Mouse (Mus musculus): ENCODE measurements around the gene Slc22a3. TPM values are rescaled to one million over a fixed set of nuclear protein-coding genes. Genes with fewer than 3 reads are reported as not detected.

Slc22a3 gene
- polyA plus RNA-seq, 1 experiment, result 1.1 TPM

DNA sequence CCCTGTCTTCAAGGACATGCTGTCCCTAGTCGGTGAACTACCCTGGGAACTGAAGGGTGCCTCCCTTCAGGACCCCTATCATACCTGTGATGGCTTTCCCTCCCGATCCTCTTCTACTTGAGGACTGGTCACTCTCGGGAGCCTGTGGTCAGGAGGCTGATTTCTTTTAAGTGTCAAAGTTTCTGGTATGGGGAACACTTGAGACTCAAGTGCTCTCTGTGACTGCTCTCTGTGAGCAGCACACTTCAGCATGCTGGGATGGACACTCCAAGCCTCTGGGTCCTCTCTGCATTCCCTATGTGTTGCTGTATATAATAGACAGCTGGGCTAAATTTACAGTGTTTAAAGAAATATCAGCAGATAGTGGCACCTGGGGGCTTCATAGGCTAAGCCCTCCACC lies 39.9 kb downstream of the Slc22a3 start:
- no peak for DNase-seq (ENCODE audit: low spot score)

DNA sequence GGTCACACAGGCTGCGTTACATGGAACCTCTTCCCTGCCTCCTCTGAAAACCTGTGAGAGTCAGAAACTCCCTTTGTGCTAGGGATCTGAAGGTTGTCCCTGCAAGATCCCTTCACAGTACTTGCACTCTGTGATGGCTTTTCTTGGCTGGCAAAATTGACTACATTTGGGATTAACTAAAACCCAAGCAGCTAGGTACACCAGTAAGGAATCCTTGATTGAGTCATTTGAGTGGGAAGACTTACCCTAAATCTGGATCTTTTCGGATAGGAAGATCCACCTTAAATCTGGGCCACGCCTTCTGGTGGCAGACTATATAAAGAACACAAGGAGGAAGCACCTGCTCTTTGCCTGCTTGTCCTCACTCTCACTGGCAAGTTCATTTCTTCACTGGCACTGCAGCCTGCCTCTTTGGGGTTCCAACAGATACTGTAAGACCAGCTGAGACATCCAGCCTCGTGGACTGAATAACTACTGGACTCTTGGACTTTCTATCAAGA lies 41.0 kb downstream of the Slc22a3 start:
- DNase-seq (ENCODE audit: low spot score), result no peak

DNA sequence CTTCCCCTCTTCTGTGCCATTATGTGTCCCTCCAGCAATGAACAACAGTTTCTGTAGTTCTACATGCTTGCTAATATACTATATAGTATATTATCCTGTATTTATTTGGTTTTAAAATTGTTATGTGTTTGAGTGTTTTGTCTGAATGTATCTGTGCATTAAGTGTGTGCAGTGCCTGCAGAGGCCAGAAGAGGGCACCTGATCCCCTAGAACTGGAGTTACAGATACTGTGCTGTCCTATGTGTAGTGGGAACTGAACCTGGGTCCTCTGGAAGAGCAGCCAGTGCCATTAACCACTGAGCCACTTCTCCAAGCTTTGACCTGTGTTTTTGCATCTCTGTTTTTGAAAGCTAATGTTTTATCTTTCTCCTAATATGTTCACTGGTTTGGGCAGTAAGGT lies 46.3 kb downstream of the Slc22a3 start:
- no peak for DNase-seq (ENCODE audit: low spot score)

DNA sequence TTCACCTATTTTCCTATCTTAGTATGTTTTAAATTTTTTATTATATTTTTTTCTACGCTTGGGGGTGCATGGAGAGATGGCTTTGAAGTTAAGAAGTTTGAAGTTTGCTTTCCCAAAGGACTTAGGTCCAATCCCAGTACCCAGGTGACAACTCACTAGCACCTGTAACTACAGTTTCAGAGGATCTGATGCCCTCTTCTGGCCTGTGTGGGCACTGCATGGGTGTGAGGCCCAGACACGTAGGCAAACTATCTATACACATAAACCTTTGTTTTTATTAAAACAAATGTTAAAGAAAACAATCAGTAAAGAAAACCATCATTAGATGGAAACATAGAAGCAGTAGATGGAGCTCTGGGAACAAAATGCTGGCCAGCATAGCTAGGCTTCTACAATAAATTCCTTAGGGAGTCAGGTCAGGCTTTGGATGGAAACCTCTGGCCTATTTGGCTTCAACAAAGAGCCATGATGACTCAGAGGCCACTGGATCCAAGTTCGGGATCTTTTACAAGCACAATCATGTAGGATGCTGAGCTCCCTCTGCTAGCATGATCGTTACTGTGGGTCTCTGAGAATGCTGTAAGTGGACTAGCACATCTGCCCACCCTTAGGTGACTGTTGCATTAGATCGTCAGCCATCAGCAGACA lies 52.2 kb downstream of the Slc22a3 start:
- no peak for DNase-seq (ENCODE audit: low spot score)

DNA sequence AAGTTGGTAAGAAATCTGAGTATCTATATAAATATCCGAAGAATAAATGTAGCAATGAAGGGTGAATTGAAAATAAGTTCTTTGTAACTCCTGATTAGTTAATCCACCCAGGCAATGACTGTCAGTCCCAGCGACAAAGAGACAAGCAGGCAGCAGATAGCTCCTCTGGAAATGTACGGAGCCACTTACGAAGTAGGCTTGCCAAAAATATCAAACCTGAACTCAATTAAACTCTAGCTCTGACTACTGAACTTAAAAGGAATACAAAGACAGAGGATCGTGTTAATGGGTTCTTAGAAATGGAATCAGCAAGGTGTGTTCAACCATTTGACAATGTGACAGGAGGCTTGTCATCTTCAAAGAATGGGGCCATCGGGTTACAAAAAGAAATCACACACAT lies 53.8 kb downstream of the Slc22a3 start:
- DNase-seq (ENCODE audit: low spot score), result no peak

- no peak for DNase-seq (ENCODE audit: low spot score)
These were observed 54.5 kb downstream of the Slc22a3 start for GRCm38 (mm10) chr17:12452862-12453531.

- DNase-seq (ENCODE audit: low spot score), result no peak
These were observed 56.3 kb downstream of the Slc22a3 start for GRCm38 (mm10) chr17:12451234-12451633.

DNA sequence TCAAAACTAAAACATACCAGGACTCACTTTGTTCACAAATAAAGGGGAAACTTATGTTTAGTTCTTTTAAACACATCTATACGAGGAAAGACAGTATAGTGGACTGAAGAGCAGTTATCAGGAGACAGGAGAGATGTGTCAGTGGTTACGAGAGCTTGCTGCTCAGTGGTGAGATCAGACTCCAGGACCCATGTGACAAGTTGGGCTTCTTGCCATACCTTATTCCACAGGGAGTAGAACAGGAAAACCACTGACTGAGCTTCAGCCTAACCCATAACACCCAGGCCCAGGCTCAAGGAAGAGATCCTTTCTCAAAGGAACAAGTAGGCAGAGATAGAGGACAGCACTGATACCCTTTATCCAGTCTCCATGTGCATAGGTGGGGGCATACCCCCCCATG lies 62.9 kb downstream of the Slc22a3 start:
- no peak for DNase-seq (ENCODE audit: low spot score)

GRCm38 (mm10) chr17:12437771-12438170 lies 69.7 kb downstream of the Slc22a3 start:
- DNase-seq (ENCODE audit: low spot score), result no peak

DNA sequence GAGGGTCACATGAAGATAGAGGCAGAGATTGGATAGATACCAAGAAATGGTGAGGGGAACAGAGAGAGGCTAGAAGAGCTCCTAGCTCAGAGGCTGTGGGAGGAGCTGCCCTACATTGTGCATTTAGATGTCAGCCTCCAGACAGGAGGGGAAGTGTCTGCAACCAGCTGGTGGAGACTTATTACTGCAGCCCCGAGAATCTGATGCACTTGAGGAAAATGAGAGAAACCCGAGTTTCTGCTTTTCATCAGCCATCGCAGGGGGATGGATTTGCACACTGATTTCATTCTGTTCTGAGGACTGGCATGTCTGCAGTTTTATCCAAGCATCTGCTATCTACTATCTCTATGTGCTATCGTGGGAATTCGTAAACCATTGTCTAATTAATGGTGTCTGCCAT lies 75.8 kb downstream of the Slc22a3 start:
- no peak for DNase-seq (ENCODE audit: low spot score)

DNA sequence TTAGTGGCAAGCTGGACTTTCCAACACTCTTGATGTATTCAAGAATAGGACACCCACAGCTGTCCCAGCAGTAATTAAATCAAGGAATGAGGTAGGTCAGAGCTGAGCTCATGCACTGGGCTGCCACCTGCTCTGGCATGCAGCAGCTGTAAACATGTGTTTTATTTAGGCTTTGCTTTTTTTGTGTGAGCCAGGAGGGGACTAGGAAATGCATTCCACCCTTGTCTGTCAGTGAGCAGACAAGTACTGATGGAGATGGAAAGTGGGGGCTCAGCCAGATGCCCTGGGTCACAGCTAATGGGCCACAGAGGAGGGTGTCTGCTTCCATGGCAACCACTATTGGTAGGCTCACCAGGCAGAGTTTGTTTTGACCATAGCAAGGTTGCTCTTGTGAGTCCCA lies 79.1 kb downstream of the Slc22a3 start:
- DNase-seq (ENCODE audit: low spot score), result no peak

- DNase-seq (ENCODE audit: low spot score), result no peak
These were observed 80.3 kb downstream of the Slc22a3 start for GRCm38 (mm10) chr17:12427156-12427555.

GRCm38 (mm10) chr17:12422143-12422542 lies 85.4 kb downstream of the Slc22a3 start:
- DNase-seq (ENCODE audit: low spot score), result no peak

- no peak for DNase-seq (ENCODE audit: low spot score)
These were observed 86.5 kb downstream of the Slc22a3 start for GRCm38 (mm10) chr17:12420886-12421574.

GRCm38 (mm10) chr17:12419491-12420079 lies 87.9 kb downstream of the Slc22a3 start:
- DNase-seq (ENCODE audit: low spot score), result no peak

DNA sequence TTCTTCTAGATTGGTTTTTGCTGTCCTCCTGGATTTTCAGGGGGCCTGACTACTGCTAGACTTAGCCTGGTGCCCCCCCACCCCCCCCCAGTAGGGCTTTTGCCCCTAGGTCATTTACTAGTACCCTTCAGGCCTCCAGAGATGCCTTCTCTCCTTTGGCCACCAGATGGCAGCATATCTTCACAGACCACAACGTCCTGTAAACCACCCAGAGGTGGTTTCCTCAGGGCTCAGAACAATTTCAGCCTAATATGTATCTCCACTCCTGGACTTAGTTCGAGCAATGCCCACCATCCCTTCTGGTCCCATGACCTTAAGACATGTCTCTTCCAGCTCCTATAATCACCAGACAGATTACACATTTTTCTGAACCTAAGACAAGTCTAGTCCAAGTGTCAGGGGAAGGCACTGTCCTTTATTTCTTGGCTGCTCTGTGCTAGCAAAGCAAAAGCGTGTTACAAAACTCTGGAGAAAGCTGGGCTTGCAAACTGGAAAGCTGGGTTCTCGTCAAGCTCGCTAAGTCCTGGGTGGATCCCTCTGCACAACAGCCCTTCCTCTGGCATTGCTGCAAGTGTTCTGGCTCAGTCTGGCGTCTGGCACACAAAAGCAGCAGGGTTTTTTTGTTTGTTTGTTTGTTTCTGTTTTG lies 91.1 kb downstream of the Slc22a3 start:
- DNase-seq (ENCODE audit: low spot score), result peak; percentile 49

- no peak for DNase-seq (ENCODE audit: low spot score)
These were observed 91.8 kb downstream of the Slc22a3 start for GRCm38 (mm10) chr17:12415741-12416140.

DNA sequence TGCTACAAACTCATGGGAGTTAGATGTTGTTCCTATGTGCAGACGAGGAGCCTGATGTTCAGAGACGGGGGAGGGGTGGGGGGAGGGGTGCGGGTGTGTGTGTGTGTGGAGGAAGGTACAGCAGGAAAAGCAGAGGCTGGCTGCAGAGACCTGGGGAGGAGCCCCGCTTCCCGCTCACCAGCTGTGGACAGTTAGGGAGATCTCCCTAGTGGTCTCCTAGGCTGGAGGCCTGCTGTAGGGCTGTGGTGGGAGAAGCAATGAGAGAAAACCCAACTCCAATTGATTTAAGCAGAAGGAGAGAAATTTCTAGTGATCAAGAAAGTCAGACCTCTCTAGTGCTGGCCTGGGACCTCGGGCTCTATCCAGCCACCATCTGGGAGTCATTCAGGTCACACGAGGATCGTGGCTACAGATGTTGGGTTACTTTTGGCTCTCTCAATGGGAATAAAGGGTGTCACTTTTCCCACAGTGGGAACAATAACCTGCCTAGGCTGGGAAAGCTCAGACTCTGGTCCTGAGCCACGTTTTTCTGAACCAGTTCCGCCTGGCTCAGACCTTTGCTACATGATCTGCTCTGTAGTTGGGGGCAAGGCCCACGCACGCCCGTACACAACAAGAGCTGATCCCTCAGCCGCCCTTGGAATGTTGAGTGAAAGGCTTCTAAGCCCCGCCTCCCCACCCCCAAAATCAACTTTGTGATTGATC lies 92.3 kb downstream of the Slc22a3 start:
- no peak for DNase-seq (ENCODE audit: low spot score)

- DNase-seq (ENCODE audit: low spot score), result no peak
These were observed 94.6 kb downstream of the Slc22a3 start for GRCm38 (mm10) chr17:12412891-12413237.

GRCm38 (mm10) chr17:12412181-12412890 lies 95.2 kb downstream of the Slc22a3 start:
- DNase-seq (ENCODE audit: low spot score), result no peak

All from urinary bladder, adult 2 months (tissue).